ENCODE assay signal across 11 mouse cellular contexts in the genomic region with DNA sequence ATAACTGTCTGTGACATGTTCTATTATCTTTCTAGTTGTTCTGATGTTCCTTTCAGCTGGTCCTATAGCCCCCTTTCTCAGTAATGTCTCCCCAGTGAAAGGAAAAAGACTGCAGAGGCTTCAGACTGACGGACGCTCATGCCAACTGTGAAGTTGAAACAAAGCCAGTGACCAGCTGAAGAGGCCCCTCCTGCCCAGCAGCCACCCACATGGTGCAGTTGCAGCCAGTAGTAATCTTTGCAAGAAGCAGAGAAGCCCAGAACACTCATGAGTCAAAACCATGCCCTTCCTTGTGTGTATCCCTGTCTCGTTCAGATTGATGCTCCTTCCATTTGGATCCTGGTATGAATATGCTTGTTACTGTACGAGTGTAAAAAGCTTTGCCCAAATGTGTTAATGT.
DNase-seq lines count a peak whose midpoint lies in the region; ATAC-seq and TF ChIP-seq lines count a peak whose summit lies in the region.
"Had no signal": no experiment of that assay in that cellular context is flagged by ENCODE, and none has a peak within 500 bp of the region (broad histone marks: within the 10 kb centered on the region; RNA-seq: fewer than 3 reads in every experiment).

No protein-coding gene starts in this region.

- no peak overlapping the region for H3K27ac ChIP-seq in kidney, adult 2 months (ENCODE audit: insufficient read depth, low read depth, low read length)
- H3K27ac ChIP-seq in hindbrain, embryonic 14.5 days = peak overlapping the region; percentile 99

- H3K4me1 ChIP-seq in kidney, adult 2 months (ENCODE audit: control insufficient read depth, insufficient read depth, low read length) = peaks cover 5% of the 10 kb centered on the region; the same call in 1 of the 2 replicates
- H3K4me1 ChIP-seq in hindbrain, embryonic 14.5 days (replicated peaks; ENCODE audit: control insufficient read depth, insufficient read depth, low read length) = peaks cover 69% of the 10 kb centered on the region

- no peak for TF ChIP-seq POLR2A in kidney, adult 2 months (IDR thresholded peaks at IDR 0.05; ENCODE audit: low read depth, low read length)

- TF ChIP-seq CTCF in kidney, adult 2 months (conservative IDR thresholded peaks at IDR 0.05; ENCODE audit: insufficient read depth, insufficient read length, low read depth, low read length) = no peak

- ATAC-seq in hindbrain, embryonic 14.5 days (ENCODE audit: low FRiP score) = peak; percentile 5; the same call in 1 of the 2 replicates

- DNase-seq in adrenal gland, postnatal 10 days = peak; percentile 17
- no peak for DNase-seq in adrenal gland, postnatal 4 days (ENCODE audit: low spot score in 2 of 2)
- DNase-seq in kidney, adult 2 months = peak; percentile 32
- no peak for DNase-seq in kidney, postnatal 10 days
- DNase-seq in 3T3-L1 (ENCODE audit: low read depth, low spot score) = peak; percentile 62
- DNase-seq in hindbrain, embryonic 14.5 days (ENCODE audit: low spot score) = no peak
- no peak for DNase-seq in thymus, postnatal 36 days
- no peak for DNase-seq in lung, postnatal 10 days
- DNase-seq: adrenal gland, postnatal 36 days; heart, adult 18-20 months; kidney, adult 8-10 months had no signal

- no peaks in the 10 kb centered on the region for H3K9me3 ChIP-seq in hindbrain, embryonic 14.5 days (ENCODE audit: control insufficient read depth, low read length)

- no peaks in the 10 kb centered on the region for H3K27me3 ChIP-seq in kidney, adult 2 months (replicated peaks; ENCODE audit: control insufficient read depth, insufficient read depth, low read length)
- no peaks in the 10 kb centered on the region for H3K27me3 ChIP-seq in hindbrain, embryonic 14.5 days (ENCODE audit: control insufficient read depth, insufficient read depth, low read length)

- H3K9ac ChIP-seq in hindbrain, embryonic 14.5 days = peak overlapping the region; percentile 100

- H3K36me3 ChIP-seq in kidney, adult 2 months (ENCODE audit: control insufficient read depth, insufficient read depth, low read length) = no peaks in the 10 kb centered on the region
- peaks cover 84% of the 10 kb centered on the region for H3K36me3 ChIP-seq in hindbrain, embryonic 14.5 days (replicated peaks; ENCODE audit: control insufficient read depth, insufficient read depth)

- WGBS in kidney, adult 2 months = 76% methylated on average over 4 of the region's 4 CpGs
- WGBS in hindbrain, embryonic 14.5 days = 44% methylated on average over 4 of the region's 4 CpGs

- H3K4me3 ChIP-seq in kidney, adult 2 months (ENCODE audit: insufficient read depth, low read depth, low read length) = no peak overlapping the region
- 0 out of 2 replicates have a peak overlapping the region, but pooled peaks have one; percentile 76 for H3K4me3 ChIP-seq in hindbrain, embryonic 14.5 days (replicated peaks; ENCODE audit: low read length)

- peak overlapping the region; percentile 98 for H3K4me2 ChIP-seq in hindbrain, embryonic 14.5 days (replicated peaks)

Comparison
In these comparisons a context has a peak if more than half of its experiments do, and no peak if none do; other contexts are left out.
1. DNase-seq: peak in adrenal gland, postnatal 10 days (single experiment), kidney, adult 2 months (single experiment) and 3T3-L1 (single experiment); none in adrenal gland, postnatal 4 days (0 of 2), kidney, postnatal 10 days (single experiment), hindbrain, embryonic 14.5 days (single experiment), thymus, postnatal 36 days (0 of 2) and lung, postnatal 10 days (single experiment).